Mouse (Mus musculus) kidney, postnatal 0 days (tissue): ENCODE measurements at regions not wholly inside any gene's neighbourhood (a gene's known extent, or its start where the extent isn't known, plus 50 kb on each side); places are given as distances from the start of the nearest gene placed in this dataset.
"Not testable (repeated sequence)": the region's sequence is repeated elsewhere in the genome, so short reads cannot be mapped to it uniquely, and the experiment has no call there.

ENCODE experiments used
- ATAC-seq: fragments of 200-750 bp; cut with Nextera tagmentation; replicated peaks from 2 replicates; pipeline ENCODE4 v1.8.0; 2017; ENCODE audit warnings: low read depth, moderate number of reproducible peaks, moderate TSS enrichment, moderate library complexity; ENCODE audit not compliant: low FRiP score
- DNase-seq: peaks from one replicate; pipeline ENCODE4 v3.0.0-alpha.2; 2016; ENCODE audit warnings: low spot score
- H3K27ac ChIP-seq: fragments of 300-500 bp; sonication (generic); 2 replicates; pipeline ENCODE4 v1.5.1; 2014; ENCODE audit warnings: mild to moderate bottlenecking
- H3K27me3 ChIP-seq: fragments of 300-500 bp; sonication (generic); 2 replicates; pipeline ENCODE4 v1.6.1; 2014; ENCODE audit warnings: low read length, mixed read lengths; ENCODE audit not compliant: insufficient read depth
- H3K36me3 ChIP-seq: fragments of 300-500 bp; sonication (generic); 2 replicates; pipeline ENCODE4 v1.6.1; 2014; ENCODE audit warnings: low read length, mixed read lengths; ENCODE audit not compliant: insufficient read depth
- H3K4me1 ChIP-seq: fragments of 300-500 bp; sonication (generic); replicated peaks from 2 replicates; pipeline ENCODE4 v1.6.1; 2014; ENCODE audit warnings: antibody characterized with exemption, low read length, mixed read lengths; ENCODE audit not compliant: insufficient read depth
- H3K4me2 ChIP-seq: fragments of 300-500 bp; sonication (generic); 2 replicates; pipeline ENCODE4 v1.6.1; 2014; ENCODE audit warnings: mild to moderate bottlenecking, low read length, moderate library complexity, mixed read lengths
- H3K4me3 ChIP-seq: fragments of 300-500 bp; sonication (generic); replicated peaks from 2 replicates; pipeline ENCODE4 v1.5.1; 2014; ENCODE audit warnings: low read depth, low read length
- H3K9ac ChIP-seq: fragments of 300-500 bp; sonication (generic); 2 replicates; pipeline ENCODE4 v1.6.1; 2014; ENCODE audit warnings: low read depth, low read length
- H3K9me3 ChIP-seq: fragments of 300-500 bp; sonication (generic); replicated peaks from 2 replicates; pipeline ENCODE4 v1.6.1; 2016; ENCODE audit warnings: low read length, inconsistent platforms, mixed read lengths
- CTCF ChIP-seq: IDR thresholded peaks from 2 replicates; pipeline ENCODE4 v1.5.1; 2016; ENCODE audit warnings: antibody characterized with exemption, low read depth, mild to moderate bottlenecking, moderate library complexity
- WGBS: fragments of 180-500 bp; shearing (Covaris S2); extraction: QIAGEN DNeasy Blood & Tissue Kit; methylation state at CpG from one replicate; pipeline ENCODE4 v1.1.7; 2014; 5-methylcytosine and 5-hydroxymethylcytosine counted together

GRCm38 (mm10) chr6:37803231-37803630, 67.4 kb upstream of the Trim24 start:
- Histone ChIP-seq H3K27me3 (no peaks in the 10 kb centered on the region), H3K4me3 (no peak overlapping the region), H3K9me3 (no peaks in the 10 kb centered on the region), H3K9ac (no peak overlapping the region), H3K36me3 (no peaks in the 10 kb centered on the region), H3K4me2 (no peak overlapping the region), H3K27ac (no peak overlapping the region), H3K4me1 (no peaks in the 10 kb centered on the region)
- DNase-seq (no peak), ATAC-seq (no peak)
- 95% methylated on average over 5 of the region's 5 CpGs for WGBS
- TF ChIP-seq CTCF = no peak

- H3K9ac ChIP-seq, H3K27ac ChIP-seq, H3K9me3 ChIP-seq, ATAC-seq, H3K4me3 ChIP-seq, H3K36me3 ChIP-seq, DNase-seq, H3K27me3 ChIP-seq, H3K4me2 ChIP-seq, H3K4me1 ChIP-seq: not testable (repeated sequence)
- WGBS = 99% methylated on average over 24 of the region's 24 CpGs
Observed at GRCm38 (mm10) chr6:37805896-37806295, 64.7 kb upstream of the Trim24 start.

GRCm38 (mm10) chr6:37806529-37807191, 64.0 kb upstream of the Trim24 start:
- H3K27ac ChIP-seq, H3K9ac ChIP-seq, H3K4me2 ChIP-seq, H3K4me1 ChIP-seq, H3K4me3 ChIP-seq, H3K36me3 ChIP-seq, DNase-seq, H3K27me3 ChIP-seq, H3K9me3 ChIP-seq: not testable (repeated sequence)
- WGBS = 79% methylated on average over 1 of the region's 10 CpGs
- ATAC-seq = peak; percentile 80; the same call in 1 of the 2 replicates

GRCm38 (mm10) chr6:37815218-37815617, 55.4 kb upstream of the Trim24 start:
- H3K36me3 ChIP-seq, H3K4me2 ChIP-seq, H3K27ac ChIP-seq, H3K9me3 ChIP-seq, DNase-seq, ATAC-seq, H3K9ac ChIP-seq, H3K27me3 ChIP-seq, H3K4me1 ChIP-seq, H3K4me3 ChIP-seq: not testable (repeated sequence)
- 77% methylated on average over 2 of the region's 2 CpGs for WGBS
